Mouse (Mus musculus): ENCODE data around the gene Ccdc88a.

Ccdc88a gene

GRCm38 (mm10) chr11:29373396-29374273, at the start of gene Ccdc88a:
TSS of gene Ccdc88a (plus strand) at chr11:29373658.
- peak; percentile 87 to 93 for DNase-seq

- no peak for DNase-seq
Measured at GRCm38 (mm10) chr11:29335505-29335904, 38.0 kb upstream of the Ccdc88a start.

DNA sequence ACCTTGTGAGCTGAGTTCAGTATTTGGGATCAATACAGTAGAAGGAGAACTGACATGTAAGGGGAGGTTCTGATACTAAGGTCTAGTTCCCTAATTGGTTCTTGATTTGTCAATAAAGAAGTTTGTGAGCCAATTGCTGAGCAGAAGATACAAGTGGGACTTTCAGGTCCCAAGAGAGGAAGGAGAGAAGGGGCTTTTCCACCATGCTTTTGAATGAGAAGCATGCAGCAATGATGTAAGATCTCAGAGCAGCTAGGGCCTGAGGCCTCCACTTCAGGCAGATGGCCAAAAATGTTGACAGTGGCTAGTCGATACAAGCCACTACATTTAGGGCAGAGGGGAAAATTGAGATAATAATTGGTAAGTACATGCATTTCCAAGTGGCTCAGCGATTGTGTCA, 32.2 kb upstream of the Ccdc88a start:
- no peak for DNase-seq

DNA sequence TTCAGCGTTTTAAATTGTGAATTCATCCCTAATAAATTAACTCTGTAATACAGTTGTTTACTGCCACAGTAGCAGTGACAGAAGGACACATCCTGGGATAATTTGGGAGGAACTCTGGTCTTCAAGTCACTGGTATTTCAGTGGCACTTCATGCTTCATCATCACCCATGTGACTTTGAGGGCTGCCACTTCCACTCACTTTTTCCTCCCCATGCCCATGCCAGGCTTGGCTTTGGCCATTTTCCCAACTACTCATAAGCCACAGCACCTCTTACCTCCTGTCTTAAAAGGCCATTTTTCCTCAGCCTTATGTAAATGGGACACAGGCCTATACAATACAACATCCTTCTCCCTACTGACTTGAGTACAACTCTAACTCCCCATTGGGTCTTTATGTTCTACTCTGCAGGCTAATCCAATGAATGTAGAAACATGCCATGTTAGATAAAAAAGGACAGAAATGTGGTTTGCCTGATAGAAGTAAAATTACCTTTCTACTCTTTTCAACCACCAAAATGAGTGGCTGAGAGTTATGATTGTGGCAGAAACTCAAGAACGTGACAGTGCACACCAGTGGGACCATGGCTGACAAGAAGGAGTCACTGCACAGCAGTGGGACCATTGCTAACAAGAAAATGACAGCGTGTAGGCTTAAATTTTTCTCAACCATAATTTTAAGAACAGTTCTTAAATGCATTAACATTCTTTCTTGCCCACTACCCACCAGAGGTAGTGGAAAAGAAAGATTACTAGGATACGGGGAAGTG, 28.4 kb upstream of the Ccdc88a start:
- no peak for DNase-seq

- DNase-seq: no peak
Measured at GRCm38 (mm10) chr11:29345673-29346286, 27.7 kb upstream of the Ccdc88a start.

DNA sequence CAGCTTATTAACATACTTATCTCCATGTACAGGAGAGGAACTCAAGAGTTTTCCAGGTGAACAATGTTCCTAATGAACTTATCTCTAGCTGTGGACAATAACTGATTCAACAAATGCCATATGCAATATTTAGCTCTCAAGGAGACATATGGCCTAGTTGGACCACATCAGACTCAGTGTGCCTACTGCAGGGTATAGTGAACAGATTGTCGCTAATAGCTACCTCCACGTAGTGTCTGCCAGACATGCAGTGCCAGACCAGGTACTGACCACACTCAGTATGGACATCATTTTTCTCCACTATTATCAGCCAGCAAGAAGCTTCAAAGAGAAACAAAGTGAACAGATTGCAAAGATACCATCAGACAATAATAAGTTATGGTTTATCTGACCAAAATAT, 22.6 kb upstream of the Ccdc88a start:
- DNase-seq: peak; percentile 47 to 66

DNA sequence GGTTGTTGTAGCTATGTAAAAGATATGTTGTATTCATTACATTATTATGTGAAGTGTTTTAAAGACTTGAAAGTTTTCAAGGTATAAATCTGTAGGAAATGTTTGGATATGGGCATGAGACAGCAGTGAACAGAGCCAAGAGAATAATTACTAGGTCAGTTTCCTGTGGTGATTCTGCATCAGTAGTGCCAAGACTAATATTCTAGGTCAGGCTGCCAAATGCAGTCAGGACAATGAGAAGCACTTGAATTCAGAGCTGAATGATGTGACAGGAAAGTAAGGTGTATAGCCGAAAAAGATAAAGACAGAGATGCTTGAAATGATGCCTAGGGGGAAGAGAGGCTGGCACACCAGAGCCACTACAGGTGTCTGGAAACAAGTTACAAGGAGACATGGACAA, 21.2 kb upstream of the Ccdc88a start:
- DNase-seq: peak; percentile 29 to 45

DNA sequence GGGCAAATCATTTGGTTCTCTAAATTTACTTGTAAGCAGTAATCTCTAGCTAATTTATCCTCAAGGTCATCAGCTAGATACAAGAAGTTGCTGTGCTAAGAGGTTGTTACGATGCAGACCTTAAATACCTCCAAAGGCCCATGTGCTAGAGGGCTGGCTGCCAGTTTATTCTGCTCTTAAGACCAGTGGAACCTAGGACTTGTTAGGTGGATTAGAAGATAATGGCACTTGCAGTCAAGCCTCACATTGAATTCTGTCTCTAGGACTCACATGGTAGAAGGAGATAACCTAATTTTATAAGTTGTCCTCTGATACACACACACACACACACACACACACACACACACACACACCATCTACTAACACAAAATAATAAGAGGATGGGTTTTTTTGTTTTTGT, 5.3 kb upstream of the Ccdc88a start:
- DNase-seq: no peak

DNA sequence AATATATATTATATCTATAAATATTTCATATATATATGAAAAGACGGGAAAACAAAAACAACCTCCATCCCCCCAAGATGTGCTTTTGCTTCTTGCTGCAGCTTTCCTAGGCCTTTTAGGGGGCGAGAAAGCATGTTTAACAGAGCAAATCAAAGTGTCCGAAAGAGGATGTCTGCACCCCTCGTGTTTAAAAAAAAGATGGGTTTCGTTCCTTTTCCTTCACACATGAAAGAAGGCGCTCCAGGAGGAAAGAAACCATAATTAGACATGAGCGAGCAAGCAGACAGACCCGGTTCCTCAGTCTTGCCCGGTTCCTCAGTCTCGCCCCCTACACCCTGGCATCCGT, 435 bp upstream of the Ccdc88a start:
- DNase-seq: no peak

- DNase-seq: no peak
Measured at GRCm38 (mm10) chr11:29374274-29374656, 807 bp downstream of the Ccdc88a start.

DNA sequence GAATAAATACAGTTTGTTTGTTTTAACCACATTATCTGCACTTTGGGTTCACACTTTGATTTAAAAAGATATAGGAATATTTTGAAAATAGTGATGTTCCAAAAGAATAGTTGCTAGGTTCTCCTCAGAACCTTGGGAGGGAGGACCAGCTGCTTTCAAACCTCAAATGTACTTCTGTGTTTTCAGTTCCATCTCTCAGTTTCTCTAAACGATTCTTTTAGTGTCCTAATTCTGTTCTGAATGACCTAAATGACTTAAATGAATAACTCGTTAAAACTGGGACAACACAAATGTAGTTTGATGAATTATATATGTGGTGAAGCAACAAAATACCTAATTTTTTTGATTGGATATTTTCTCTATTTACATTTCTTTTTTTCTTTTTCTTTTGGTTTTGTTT, 3.2 kb downstream of the Ccdc88a start:
- DNase-seq: no peak

GRCm38 (mm10) chr11:29378751-29379150, 5.3 kb downstream of the Ccdc88a start:
- DNase-seq: no peak

- DNase-seq: no peak
Measured at GRCm38 (mm10) chr11:29383493-29383892, 10.0 kb downstream of the Ccdc88a start.

GRCm38 (mm10) chr11:29384001-29384400, 10.5 kb downstream of the Ccdc88a start:
- no peak for DNase-seq

- no peak for DNase-seq
Measured at GRCm38 (mm10) chr11:29384617-29385016, 11.2 kb downstream of the Ccdc88a start.

GRCm38 (mm10) chr11:29389913-29390312, 16.5 kb downstream of the Ccdc88a start:
- no peak for DNase-seq

- no peak for DNase-seq
Measured at GRCm38 (mm10) chr11:29395135-29395746, 21.8 kb downstream of the Ccdc88a start.

DNA sequence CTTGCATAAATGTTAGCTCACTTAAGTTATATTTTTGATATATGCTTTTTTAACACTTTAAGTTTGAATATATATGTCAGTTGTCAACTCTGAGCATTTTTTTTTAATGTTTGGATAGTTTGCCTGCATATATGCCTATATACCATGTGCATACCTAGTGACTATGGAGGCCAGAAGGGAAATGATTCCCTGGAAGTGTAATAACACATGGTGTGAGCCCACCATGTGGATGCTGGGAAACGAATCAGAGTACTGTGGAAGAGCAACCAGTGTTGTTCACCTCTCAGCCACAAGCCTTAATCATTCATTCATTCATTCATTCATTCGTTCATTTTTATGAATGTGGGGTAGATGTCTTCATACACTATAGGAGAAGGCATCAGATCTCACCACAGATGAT, 26.9 kb downstream of the Ccdc88a start:
- no peak for DNase-seq

DNA sequence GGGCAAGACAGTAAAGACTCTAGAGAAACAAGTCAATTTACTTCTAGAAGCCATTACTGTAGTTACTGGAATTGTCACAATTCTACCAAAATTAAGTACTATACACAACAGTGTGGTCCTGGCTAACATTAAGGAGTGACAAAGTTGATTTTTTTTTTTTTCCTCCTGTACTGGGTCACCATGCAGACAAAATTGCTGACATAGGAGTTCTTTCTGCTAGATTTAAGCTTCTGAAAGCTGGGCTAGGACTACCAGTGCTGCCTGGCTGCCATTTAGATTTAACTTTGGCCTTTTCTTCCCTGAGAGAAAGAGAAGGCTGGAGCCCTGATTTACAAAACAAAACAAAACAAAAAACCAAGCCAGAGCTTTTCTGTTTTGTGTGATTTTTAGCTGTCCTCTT, 32.8 kb downstream of the Ccdc88a start:
- DNase-seq: no peak

DNA sequence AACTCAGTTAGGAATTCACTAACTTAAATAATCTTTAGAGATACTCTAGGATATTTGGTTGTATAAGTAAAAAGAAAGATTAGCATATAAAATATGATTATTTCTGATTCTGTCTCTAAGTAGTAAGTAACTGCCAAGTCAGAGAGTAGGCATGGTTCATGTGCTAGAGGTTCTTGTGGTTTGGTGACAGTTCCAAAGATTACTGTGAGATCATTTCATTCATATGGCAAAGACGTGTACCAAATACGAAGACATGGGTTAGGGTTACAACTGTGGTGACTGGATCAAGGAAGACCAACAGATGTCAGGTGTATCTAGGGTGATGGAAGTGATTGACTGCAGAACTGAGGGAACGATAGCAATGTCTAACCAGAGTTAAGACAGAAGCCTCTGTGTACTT, 50.0 kb downstream of the Ccdc88a start:
- no peak for DNase-seq

DNA sequence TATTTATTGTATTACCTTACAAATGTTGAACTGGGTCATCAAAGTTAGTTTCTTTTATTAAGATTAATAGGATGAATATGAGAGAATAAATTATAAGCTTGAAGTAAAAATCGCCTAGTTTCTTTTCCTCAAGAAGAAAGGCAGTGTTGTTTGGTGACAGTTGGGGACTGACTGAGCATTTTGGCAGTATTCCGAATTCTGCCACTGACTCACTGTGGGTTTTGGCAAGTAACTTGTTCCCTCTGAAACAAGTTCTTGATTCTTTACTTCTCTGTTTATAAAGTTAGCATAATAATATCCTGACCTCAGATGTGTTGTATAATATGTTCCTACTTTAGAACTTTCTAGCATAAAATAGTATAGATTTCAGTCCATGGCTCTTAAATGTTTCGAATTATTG, 55.3 kb downstream of the Ccdc88a start:
- peak; percentile 10 to 44 for DNase-seq

DNA sequence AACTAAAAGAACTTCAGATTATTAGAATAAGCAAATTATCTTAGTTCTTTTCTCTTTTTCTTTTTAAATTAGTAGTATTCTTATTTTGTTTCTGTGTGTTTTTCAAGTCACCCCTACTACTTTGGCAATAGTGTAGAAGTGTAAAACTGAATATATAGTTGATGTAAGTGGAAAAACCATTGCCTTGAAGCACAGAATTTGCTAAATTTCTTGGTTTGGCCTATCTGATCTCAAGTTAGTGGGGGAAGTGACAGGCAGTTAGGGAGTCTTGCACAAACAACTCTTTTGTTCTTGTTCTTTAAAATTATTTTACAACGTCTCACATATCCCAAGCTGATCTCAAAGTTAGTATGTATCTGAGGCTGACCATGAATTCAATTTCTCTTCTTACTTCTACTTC, 57.6 kb downstream of the Ccdc88a start:
- DNase-seq: no peak

- DNase-seq: no peak
Measured at GRCm38 (mm10) chr11:29448741-29449140, 75.3 kb downstream of the Ccdc88a start.

Data from cerebellum, adult 18-20 months (tissue).